In the genomic region with DNA sequence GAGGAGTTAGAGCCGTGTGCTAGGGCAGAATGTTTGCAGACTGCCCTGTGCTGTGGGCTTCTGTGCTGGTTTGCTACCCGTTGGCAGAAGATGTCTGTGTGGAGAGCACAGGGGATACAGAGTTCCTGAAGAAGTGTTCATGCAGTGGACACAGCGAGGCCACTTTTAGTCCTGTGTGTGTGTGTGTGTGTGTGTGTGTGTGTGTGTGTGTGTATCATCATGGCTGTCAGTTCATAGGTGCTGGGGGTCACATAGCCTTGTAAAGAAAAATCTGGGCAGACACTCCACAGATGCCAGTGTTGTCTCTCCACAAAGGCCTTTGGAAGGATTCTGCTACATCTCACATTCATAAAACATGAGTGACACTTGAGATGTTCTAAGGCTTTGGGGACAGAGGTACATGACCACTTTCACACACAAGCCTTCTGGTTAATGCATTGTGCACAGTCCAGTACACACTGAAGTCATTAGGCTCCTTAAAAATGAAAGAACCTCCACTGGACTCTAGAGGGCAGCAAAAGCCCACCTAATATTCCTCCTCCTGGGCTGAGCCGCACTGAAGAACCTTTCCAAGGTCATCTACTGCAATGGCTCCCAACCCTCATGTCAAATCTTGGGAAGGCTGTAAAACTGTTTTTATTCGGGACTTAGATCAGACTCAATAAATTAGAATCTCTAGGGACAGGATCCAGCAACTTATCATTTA, we compare ENCODE assay signal across 8 mouse cellular contexts. TPM values are rescaled to one million over a fixed set of nuclear protein-coding genes. Genes with fewer than 3 reads are reported as not detected.
DNase-seq lines count a peak whose midpoint lies in the region; ATAC-seq lines count a peak whose summit lies in the region.

No protein-coding gene starts in this region.

- H3K4me2 ChIP-seq in intestine, embryonic 16.5 days (ENCODE audit: low read depth, low read length), result no peak overlapping the region
- no peak overlapping the region for H3K4me2 ChIP-seq in midbrain, embryonic 11.5 days

- ATAC-seq in intestine, embryonic 16.5 days, result peak; percentile 75
- ATAC-seq in midbrain, embryonic 11.5 days (ENCODE audit: low FRiP score), result peak; percentile 86

- H3K27ac ChIP-seq in intestine, embryonic 16.5 days (ENCODE audit: low read length), result no peak overlapping the region
- no peak overlapping the region for H3K27ac ChIP-seq in midbrain, embryonic 11.5 days (ENCODE audit: low read depth, low read length)

- no peaks in the 10 kb centered on the region for H3K4me1 ChIP-seq in intestine, embryonic 16.5 days (ENCODE audit: control insufficient read depth, insufficient read depth, low read length)
- H3K4me1 ChIP-seq in midbrain, embryonic 11.5 days (ENCODE audit: control insufficient read depth, insufficient read depth, low read length), result no peaks in the 10 kb centered on the region

- no peak overlapping the region for H3K9ac ChIP-seq in intestine, embryonic 16.5 days (ENCODE audit: low read depth, low read length)
- H3K9ac ChIP-seq in midbrain, embryonic 11.5 days (ENCODE audit: low read length), result no peak overlapping the region

- no peak overlapping the region for H3K4me3 ChIP-seq in intestine, embryonic 16.5 days (ENCODE audit: low read length)
- H3K4me3 ChIP-seq in midbrain, embryonic 11.5 days (ENCODE audit: low read depth, low read length), result no peak overlapping the region

- no peaks in the 10 kb centered on the region for H3K9me3 ChIP-seq in intestine, embryonic 16.5 days (ENCODE audit: control insufficient read depth, low read length)
- no peaks in the 10 kb centered on the region for H3K9me3 ChIP-seq in midbrain, embryonic 11.5 days (ENCODE audit: control insufficient read depth, low read length)

- peak; percentile 14 for DNase-seq in urinary bladder, postnatal 25 days (ENCODE audit: low spot score)
- DNase-seq in urinary bladder, adult 2 months (ENCODE audit: low spot score), result no peak
- peak; percentile 58 to 73 for DNase-seq in cerebellum, postnatal 25 days
- DNase-seq in gastrocnemius, postnatal 14 days, result peak; percentile 31
- peak; percentile 46 for DNase-seq in left cerebral cortex, postnatal 4 days
- peak; percentile 95 for DNase-seq in midbrain, embryonic 11.5 days (ENCODE audit: low spot score, missing footprints)
- peak; percentile 30 to 45 for DNase-seq in spleen, postnatal 36 days (ENCODE audit: low spot score in 2 of 2)

- WGBS in intestine, embryonic 16.5 days, result 26% methylated on average over 5 of the region's 5 CpGs
- WGBS in midbrain, embryonic 11.5 days, result 48% methylated on average over 5 of the region's 5 CpGs

- H3K36me3 ChIP-seq in intestine, embryonic 16.5 days (ENCODE audit: control insufficient read depth, insufficient read depth, low read length), result no peaks in the 10 kb centered on the region
- H3K36me3 ChIP-seq in midbrain, embryonic 11.5 days (ENCODE audit: control insufficient read depth, insufficient read depth, low read length), result no peaks in the 10 kb centered on the region

- no peaks in the 10 kb centered on the region for H3K27me3 ChIP-seq in intestine, embryonic 16.5 days (replicated peaks; ENCODE audit: control insufficient read depth, insufficient read depth, low read length)
- no peaks in the 10 kb centered on the region for H3K27me3 ChIP-seq in midbrain, embryonic 11.5 days (ENCODE audit: control insufficient read depth, insufficient read depth, low read length)

- intact Hi-C loops in gastrocnemius, postnatal 14 days (cut with DNase I; ENCODE audit: low total_unique reads), result loop anchor here (5.0 kb wide), 2 partner anchors 71 to 91 kb away; a partner anchor contains a TSS
- intact Hi-C loops in left cerebral cortex, postnatal 4 days (cut with DNase I), result loop anchor here (2.0 kb wide), 1 partner anchor 88 kb away; no protein-coding TSS in a partner anchor

RNA-seq across cellular contexts. Expression of a gene that starts 2.7 kb away (rescaled TPM):
- polyA plus RNA-seq in urinary bladder, adult 2 months (2012; rRNA removed), result not detected in 2 replicates
- under 1 TPM; 0.49 to 0.86 TPM for total RNA-seq in gastrocnemius, postnatal 14 days (2021)
- polyA plus RNA-seq in intestine, embryonic 16.5 days (2015; fragmentation: Nextera tagmentation; extraction: Ambion mirVana), result 0.18 and 0.37 TPM in 2 replicates
- 1 to 10 TPM in 1 of 2 experiments, under 1 TPM in 1; 0.42 to 1.3 TPM for total RNA-seq in left cerebral cortex, postnatal 4 days (2021)
- 0.40 and 0.87 TPM in 2 replicates for polyA plus RNA-seq in midbrain, embryonic 11.5 days (2014; fragmentation: Nextera tagmentation; extraction: Ambion mirVana)

RNA-seq across cellular contexts. Expression of a gene that starts 20.2 kb away (rescaled TPM):
- not detected in 2 replicates for polyA plus RNA-seq in urinary bladder, adult 2 months (2012; rRNA removed)
- not detected for total RNA-seq in gastrocnemius, postnatal 14 days (2021)
- polyA plus RNA-seq in intestine, embryonic 16.5 days (2015; fragmentation: Nextera tagmentation; extraction: Ambion mirVana), result 0.06 and 0.13 TPM in 2 replicates
- 1 to 10 TPM; 1.4 to 1.7 TPM for total RNA-seq in left cerebral cortex, postnatal 4 days (2021)
- polyA plus RNA-seq in midbrain, embryonic 11.5 days (2014; fragmentation: Nextera tagmentation; extraction: Ambion mirVana), result 0.57 and 0.66 TPM in 2 replicates

RNA-seq across cellular contexts. Expression of a gene that starts 23.1 kb away (rescaled TPM):
- 0.03 and 0.10 TPM in 2 replicates for polyA plus RNA-seq in urinary bladder, adult 2 months (2012; rRNA removed)
- not detected for total RNA-seq in gastrocnemius, postnatal 14 days (2021)
- polyA plus RNA-seq in intestine, embryonic 16.5 days (2015; fragmentation: Nextera tagmentation; extraction: Ambion mirVana), result not detected in 2 replicates
- total RNA-seq in left cerebral cortex, postnatal 4 days (2021), result under 1 TPM in 1 of 2 experiments, not detected in 1; 0.16 TPM
- polyA plus RNA-seq in midbrain, embryonic 11.5 days (2014; fragmentation: Nextera tagmentation; extraction: Ambion mirVana), result 0.05 and 0.11 TPM in 2 replicates

RNA-seq across cellular contexts. Expression of a gene that starts 39.7 kb away (rescaled TPM):
- polyA plus RNA-seq in urinary bladder, adult 2 months (2012; rRNA removed), result 4.0 and 4.7 TPM in 2 replicates
- under 1 TPM; 0.45 to 0.66 TPM for total RNA-seq in gastrocnemius, postnatal 14 days (2021)
- 0.73 and 0.83 TPM in 2 replicates for polyA plus RNA-seq in intestine, embryonic 16.5 days (2015; fragmentation: Nextera tagmentation; extraction: Ambion mirVana)
- total RNA-seq in left cerebral cortex, postnatal 4 days (2021), result 100 to 1,000 TPM; 156 to 162 TPM
- polyA plus RNA-seq in midbrain, embryonic 11.5 days (2014; fragmentation: Nextera tagmentation; extraction: Ambion mirVana), result 2.2 and 2.9 TPM in 2 replicates
